Mouse (Mus musculus) T-helper 2 cell (primary cell): ENCODE measurements around the gene Zfp202.

Experiments used
- in situ Hi-C: fragments of 300-600 bp; cut with MboI, MseI; formaldehyde crosslinking; loops from one replicate; pipeline ENCODE4 v1.15.1; 2025; ENCODE audit warnings: high pct_unique_total_duplicates

The Zfp202 gene

DNA sequence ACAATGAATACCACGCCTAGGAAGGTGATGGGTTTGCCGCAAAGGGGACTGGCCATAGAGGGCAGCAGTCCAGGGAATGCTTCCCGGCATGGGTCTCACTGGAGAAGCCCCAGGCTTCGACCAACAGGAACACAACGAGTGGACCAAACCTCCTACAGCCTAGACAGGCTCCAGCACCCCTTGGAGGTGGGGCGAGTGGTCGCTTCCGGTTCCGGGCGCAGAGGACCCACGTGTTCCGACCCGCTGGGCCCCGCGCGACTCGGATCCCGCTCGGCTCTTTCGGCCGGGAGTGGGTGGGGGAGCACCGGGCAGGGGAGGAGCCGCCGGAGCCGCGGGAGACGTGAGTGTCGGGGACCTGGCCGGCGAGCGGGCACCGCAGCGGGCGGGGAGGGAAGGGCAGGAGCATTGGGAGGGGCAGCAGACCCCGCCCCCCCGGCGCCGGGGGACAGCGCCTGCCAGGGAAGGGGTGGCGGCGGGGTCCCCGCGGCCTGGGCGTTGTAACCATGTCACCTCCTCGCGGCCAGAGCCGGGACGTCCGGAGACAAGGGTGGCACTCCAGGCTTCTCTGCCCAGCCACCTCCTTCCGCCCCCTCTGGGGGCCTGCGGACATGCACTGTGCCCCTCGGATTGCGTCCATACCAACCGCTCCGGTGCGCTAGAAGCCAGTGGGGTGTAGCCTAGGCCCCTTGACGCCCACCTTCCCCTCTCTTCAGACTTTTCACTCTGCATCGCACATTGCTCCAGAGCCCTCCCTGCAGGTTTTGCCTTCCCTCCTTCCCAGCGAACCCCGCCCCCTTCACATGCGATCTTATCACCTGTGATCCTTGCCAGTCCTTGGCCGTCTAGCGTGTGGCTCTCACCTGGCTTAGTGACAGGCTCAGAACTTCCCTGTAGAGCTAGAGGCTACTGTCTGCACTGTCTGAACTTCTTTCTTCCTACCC, at the start of gene Zfp202:
Gene Zfp202, plus strand, starts transcription at position 219 of the 941 bp plus-strand sequence.
- in situ Hi-C loops = no loop called here

DNA sequence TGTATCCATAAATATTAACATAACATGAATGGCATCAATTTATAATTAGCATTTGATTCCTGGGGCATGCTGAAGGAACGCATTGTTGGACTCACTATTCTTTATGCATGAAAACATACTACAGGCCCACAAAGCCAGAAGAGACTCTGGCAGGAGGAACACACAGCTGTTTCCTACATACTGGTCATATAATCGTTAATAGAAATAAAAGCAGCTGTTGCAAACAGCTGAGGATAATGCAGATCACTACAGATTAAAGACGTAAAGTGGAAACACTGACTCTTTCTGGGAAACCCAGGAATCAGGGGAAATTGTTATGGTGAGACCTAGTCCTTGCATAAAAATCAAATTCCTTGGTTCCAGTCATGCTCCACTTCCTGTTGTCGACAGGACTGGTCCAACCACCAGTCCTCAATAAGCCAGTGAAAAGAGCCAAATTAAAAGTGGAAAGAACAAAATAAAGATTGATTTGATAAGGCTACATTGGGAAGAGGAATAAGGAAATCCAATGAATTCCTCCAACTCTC, 36.9 kb upstream of the Zfp202 start:
- in situ Hi-C loops = no loop called here

DNA sequence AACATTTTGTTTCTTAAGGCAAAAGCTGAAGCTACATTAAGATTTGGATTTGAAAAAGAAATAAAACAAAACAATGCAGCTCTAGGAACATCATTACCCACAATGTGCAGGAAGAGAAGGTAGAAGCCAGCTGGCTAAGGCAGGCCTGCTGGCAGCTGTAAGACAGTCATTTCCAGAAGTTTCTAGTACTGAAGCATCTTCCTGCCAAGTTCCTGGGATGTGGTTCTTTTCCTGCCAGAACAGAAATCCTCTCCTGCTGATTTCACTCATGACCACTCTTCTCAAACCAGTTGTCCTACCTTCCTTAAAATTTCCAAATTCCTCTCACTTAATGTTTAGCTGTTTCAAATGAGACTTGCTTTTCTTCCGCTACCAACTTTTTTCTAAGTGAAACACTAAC, 25.7 kb upstream of the Zfp202 start:
- in situ Hi-C loops = no loop called here

DNA sequence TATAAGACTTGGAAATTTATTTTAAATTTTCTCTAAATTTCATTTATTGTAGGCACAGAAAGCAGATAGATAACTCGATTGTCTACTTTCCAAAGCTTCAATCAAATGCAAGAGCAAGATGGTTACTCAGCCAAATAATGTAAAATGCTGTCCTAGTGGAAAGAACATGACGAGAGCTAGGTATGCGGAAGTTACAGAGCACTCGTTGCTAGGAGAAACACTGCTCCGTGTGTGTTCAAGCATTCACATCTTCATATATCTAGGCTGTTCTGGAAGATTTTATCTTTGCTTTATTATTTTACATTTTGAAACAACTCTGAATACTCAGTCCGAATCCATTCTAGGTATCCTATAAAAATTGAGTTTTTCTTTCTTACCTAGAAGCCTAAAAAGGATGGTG, 15.1 kb upstream of the Zfp202 start:
- in situ Hi-C loops = no loop called here

DNA sequence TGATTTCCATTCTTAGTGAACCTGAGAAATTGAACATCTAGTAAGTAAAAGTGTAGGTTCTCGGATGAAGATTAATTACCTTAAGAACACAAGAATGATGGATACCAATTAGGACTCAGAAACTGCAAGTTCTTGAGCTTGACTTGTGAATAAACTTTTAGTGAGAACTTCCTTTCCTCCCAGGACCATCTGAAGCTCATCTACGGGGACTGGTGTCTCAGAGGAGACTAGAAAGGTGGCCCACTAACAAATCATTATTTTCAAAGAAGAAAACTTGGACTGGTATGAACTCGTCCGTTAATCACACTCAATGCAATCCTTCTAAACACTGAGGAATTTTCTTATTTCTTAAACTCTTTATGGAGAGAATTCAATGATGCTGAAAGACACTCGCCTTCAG, 11.5 kb upstream of the Zfp202 start, which contains the start of gene Olfr986:
Gene Olfr986, plus strand, starts transcription at position 301 of the 400 bp plus-strand sequence.
- in situ Hi-C loops = loop anchor here (10.0 kb wide), 1 partner anchor 1064 kb away; no protein-coding TSS in a partner anchor

DNA sequence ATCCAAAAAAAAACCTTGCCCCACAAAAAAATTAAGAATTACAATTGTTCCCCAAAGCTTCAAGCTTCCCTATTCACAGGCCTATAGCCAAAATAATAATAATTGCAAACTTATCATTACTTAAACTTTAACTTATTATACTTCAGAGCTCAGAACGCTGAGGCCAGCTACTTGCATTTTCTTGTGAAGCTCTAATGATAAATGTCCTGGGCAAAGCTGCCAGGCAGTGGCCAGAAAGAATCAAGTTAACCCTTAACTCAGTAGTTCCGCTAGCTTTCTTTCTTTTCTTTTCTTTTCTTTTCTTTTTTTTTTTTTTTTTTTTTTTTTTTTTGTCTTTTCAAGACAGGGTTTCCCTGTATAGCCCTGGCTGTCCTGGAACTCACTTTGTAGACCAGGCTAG, 7.0 kb upstream of the Zfp202 start:
- in situ Hi-C loops = loop anchor here (10.0 kb wide), 1 partner anchor 1060 kb away; no protein-coding TSS in a partner anchor

DNA sequence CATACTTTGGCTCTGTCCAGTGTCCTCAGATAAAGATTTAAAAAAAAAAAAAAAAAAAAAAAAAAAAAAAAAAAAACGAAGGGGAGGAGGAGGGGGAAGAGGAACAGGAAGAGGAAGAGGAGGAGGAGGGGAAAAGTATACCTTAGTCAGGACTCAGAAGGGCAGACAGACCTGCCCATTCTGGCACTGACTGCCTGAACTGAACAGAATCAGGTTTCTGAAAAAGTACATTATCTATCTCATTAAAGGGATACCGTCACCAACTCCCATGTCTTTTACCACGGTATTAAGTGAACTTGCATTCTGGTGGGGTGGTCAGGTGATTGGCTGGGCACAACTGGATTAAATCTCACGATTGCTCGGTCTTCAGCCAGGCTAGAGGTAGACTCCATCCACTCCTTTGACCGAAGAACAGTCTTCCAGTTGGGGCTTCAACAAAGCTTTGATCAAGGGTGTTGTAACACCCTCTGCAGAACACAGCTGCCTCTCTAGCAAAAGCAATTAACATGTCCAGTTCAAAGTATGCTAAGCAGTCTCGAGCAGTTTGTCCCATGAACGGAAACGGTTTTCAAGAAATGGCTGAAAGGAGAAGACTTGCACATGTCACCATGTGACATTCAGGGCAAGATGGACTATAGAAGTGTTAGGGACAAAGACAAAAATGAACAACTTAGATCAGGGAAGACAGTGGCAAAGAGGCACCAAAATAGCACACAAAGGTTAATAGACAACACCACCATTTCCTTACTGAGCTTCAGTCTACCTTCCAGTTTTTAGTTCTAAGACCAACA, 835 bp upstream of the Zfp202 start:
- in situ Hi-C loops = no loop called here

DNA sequence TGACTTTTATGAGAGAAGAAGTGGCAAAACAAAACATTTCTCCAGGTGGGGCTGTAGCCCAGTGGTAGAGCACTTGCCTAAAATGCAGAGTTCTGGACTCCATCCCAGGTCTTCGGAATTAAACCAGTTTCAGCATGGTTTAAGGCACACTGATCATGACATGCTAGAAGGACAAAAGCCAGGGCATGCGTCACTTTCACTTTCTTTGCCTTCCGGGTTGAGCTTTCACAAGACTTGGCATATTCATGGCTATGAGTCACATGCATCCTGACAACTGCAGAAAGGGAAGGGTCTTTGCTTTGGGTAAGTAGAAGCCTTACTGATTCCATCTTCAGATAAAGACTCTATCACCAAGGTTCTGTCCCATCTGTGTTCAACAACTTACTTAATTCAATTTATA, 3.9 kb downstream of the Zfp202 start:
- in situ Hi-C loops = no loop called here

DNA sequence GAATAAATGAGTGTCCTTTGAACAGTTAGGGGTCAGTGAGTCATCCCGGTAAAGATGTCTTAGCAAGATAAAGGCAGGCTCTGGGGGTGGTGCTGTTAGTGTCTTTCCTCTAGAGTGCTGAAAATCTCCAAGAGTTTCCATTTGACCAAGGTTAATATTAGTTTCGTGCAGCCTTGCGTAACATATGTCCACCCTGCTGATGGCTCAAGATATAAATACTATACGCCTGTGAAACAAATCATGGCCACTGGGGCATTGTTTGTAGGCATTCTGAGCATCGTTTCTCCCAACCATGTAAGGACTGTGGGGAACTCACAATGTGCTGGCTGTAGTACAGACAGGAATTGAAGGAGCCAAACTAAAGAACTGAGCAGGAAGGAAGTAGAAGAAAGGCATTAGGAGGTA, 14.4 kb downstream of the Zfp202 start:
- in situ Hi-C loops = no loop called here

DNA sequence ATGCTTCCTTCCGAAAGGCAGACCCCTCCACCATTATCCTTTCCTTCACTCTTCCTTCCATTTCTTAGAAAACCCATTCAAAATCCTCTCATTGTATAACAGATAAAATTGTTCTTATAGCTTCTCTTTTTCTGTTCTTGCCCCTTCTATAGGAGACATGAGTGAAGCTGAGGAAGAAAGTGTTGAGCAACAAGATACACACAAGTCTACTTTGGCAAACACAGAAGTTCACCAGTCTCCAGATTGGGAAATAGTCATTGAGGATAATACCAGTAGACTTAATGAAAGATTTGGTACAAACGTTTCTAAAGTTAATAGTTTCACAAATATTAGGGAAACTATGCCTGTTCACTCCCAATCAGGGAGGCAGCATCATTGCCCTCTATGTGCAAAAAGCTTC, 18.6 kb downstream of the Zfp202 start:
- in situ Hi-C loops = no loop called here

DNA sequence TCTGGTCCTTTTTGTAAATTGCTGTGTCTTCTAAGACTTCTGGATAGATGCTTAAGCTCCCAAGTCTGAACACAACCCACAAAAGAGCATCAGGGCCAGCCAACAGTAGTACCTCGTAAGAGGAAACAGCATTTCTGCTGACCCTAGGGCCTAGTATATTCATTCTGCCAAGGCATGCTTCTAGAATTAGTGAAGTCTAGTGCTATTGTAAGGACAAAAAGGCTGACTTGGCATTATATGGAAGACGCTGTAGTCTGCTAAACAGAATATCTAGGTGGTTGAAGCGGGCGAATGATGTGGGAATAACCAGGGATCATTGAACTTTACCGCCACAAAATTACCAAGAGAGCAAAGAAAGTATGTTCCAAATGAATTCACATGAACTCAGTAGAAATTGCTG, 21.9 kb downstream of the Zfp202 start:
- in situ Hi-C loops = no loop called here

DNA sequence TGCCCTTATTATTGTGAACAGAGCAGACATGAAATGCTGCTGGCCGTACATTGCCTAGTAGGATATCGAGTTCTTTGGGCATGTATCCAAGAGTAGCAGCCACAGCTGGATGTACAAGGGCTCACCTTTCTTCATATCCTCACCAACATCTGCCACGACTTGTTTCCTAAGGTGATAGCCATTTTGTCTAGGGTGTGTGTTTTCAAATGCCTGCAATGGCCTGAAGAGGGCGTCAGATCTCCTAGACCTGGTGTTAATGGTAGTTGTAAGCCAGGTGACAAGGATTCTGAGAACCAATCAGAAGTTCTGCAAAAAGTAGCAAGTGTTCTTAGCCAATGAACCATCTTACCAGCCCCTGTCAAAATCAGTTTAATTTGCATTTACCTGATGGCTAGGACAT, 24.5 kb downstream of the Zfp202 start:
- in situ Hi-C loops = no loop called here

DNA sequence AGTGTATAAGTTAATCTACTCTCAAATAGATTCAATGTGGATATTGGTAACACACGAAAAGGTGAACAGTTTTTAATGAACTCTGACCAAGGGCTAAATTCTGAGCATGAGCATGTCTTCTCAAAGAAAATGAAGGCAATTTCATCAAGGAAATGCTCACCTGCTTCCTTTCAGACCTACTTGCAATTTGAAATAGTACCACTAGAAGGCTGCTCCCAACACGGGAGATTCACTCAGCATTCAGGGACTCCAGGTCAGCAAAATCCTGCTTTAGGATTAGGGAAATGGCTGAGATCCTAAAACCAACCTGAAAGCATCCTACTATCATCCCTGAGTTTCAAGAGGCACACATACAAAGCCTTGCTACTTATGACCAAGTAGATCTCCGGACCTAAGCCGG, 32.2 kb downstream of the Zfp202 start:
- in situ Hi-C loops = no loop called here

DNA sequence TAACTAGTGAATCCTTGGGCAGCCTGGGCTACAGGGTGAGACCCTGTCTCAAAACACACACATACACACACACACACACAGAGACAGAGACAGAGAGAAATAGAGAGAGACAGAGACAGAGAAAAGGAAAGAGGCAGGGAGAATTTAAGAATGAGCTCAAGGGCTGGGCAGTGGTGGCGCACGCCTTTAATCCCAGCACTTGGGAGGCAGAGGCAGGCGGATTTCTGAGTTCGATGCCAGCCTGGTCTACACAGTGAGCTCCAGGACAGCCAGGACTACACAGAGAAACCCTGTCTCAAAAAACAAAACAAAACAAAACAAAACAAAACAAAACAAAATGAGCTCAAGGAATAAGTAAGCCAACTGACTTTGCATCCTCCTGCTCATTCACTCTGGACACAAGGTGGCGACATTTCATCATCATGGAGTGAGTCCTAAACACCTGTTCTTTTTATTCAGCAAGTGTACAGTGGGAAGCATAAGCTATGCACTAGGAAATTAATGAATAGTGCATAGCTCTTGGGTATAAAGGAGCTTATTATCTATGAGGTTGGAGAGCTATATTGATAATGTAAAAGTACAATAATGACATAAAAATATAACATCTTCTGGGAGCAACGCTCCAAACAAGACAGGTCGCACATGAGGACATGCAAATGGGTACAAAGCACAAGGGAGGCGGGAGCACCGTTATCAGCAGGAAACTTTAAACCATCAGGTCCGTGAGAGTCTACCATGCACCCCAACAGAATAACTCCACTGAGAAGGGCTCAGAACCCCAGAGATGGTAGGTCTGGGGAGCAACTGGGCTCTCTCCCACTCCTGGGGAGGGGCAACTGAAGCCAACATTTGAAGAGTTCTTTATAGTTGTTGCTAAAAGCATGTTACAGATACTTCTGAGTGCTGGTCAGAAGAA, 36.0 kb downstream of the Zfp202 start:
- in situ Hi-C loops = no loop called here

DNA sequence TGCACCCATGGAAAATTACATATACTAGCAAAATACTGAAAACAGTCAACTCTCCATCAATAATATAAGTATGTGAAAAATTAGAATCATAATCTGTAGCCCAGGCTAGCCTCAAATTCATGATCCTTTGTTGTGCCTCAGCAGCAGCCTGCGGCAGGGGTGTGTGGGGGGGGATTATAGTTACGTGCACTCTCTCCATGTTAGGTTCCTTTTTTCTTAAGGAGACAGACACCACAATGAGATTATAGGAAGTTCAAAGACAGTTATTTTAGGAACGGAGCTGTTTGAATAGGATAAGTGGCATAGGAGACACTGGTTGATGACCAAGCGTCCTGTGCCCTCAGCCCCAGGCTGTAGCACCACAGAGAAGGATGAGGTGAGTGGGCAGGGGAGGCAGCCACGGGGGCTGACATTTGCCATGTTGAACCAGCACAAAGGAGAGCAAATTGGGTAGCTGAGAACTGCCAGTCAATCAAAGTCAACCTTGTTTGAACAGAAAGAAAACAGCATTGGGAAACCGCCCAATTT, 36.8 kb downstream of the Zfp202 start:
- in situ Hi-C loops = no loop called here

DNA sequence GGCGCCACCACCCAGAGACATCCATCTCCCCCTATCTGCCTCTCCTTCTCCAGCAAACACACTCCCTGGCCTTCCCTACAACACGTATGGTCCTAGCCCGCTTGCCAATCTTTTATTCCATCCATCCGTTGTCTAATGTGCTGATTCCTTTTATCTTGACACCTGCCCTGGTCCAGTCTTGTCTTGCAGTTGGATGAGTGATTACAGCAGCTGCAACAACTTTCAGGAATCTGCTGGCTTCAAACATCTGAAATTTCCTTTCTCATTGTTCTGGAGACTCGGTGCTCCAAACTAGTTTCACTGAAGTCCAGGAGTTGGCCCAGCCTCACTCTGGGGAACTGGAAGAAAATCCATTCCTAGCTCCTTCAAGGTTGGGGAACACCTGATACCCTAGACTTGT, 37.4 kb downstream of the Zfp202 start:
- in situ Hi-C loops = no loop called here

DNA sequence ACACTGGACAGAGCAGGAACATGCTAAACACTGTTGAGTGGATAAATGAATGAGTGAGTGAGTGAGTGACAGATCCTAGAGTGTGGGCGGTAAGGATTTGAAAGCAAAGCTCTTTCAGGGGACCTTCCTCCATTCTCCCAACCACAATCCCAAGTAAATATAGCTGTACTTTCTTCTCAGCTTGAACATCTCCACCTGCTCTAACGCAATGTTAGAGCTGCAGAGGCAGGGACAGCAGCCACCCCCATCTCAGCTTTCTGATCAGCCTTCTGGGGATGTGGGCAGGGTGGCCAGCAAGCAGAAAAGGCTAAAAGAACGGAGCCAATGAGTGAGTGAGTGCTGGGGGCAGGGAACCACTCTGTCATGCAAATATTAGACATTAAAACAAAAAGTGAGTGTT, 38.9 kb downstream of the Zfp202 start:
- in situ Hi-C loops = loop anchor here (10.0 kb wide), 1 partner anchor 374 kb away; no protein-coding TSS in a partner anchor

DNA sequence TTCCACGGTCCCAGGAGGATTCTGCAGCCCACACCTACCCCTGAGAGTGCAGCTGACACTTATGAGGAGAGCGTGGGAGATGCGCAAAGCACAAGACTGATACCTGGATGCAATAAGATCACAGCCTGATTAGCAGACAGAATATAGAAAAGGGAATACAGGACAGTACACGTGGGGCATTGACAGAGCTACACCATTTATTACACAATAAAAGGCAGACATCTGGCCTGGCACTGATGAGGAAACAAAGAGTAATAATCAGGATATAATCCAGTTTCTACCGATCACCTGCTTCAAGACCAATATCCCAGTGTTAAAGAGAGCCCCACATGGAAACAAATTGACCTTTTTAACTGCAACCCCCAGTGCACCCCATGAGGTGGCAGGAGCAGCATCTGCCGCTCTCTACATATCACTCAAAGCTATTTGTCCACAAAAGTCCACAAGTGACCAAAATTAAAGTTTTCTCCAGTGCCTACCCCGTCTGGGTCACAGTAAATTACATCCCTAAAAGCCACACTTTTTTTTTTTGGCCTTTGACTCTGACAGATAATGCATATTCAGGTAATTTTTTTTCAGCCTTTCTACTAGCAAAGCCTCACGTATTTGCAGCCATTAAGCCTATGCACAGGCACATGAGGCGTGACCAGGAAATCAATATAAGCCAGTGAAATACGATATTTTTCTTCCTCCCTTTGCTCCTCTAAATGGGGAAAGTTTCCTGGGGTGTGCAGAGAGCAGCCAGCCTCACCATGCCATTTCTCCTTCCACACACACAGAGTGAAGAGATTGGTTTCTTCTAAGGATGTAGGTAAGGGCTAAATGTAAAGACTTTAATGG, 42.3 kb downstream of the Zfp202 start:
- in situ Hi-C loops = loop anchor here (10.0 kb wide), 1 partner anchor 370 kb away; no protein-coding TSS in a partner anchor

DNA sequence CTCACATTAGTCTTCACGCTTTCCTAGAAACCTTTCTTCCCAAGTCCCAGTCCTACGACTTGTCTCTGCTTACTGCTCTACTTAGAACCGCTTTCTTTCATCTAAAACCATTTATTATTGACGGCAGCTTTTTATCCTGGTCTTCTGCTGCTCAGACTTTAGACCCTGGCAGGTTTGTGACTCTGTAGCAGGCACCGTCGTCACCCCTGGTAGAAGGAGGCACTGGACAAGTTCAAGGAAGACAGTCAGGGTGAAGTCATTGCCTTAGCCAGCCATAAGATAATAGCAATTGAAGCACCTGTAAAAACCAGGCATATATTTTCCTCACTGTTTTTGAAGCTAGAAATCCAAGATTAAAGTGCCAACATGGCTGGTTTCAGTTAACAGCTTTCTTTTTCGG, 43.1 kb downstream of the Zfp202 start:
- in situ Hi-C loops = loop anchor here (10.0 kb wide), 1 partner anchor 370 kb away; no protein-coding TSS in a partner anchor

DNA sequence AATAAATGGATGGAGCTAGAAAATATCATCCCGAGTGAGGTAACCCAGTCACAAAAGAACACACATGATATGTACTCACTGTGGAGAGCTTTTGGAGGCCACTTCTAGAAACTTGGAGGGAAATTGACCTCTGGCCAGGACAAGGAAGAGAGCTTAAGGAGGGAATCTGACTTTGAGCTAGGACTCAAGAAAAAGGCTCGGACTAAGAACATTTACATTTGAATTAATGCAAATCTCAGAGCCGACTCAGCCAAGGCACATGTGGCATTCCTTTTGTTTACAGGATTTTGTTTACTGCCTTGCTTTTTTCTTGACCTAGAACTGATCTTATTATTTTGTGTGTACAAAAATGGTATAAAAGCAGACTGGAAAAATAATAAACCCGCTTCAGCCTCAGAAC, 47.6 kb downstream of the Zfp202 start:
- in situ Hi-C loops = loop anchor here (10.0 kb wide), 1 partner anchor 365 kb away; no protein-coding TSS in a partner anchor
